Mouse (Mus musculus) G1E (cell line): Measurements from ENCODE around the gene Hapln3.

Source experiments
- CTCF ChIP-seq: IDR thresholded peaks from 2 replicates; pipeline ENCODE4 v1.5.1; 2012; ENCODE audit warnings: low read depth, low read length, inconsistent platforms, mixed read lengths
- GATA1 ChIP-seq: IDR thresholded peaks from 2 replicates; pipeline ENCODE4 v1.6.1; 2012; ENCODE audit warnings: borderline replicate concordance, low read length, inconsistent platforms, mixed read lengths
- POLR2AphosphoS5 ChIP-seq: IDR thresholded peaks from 2 replicates; pipeline ENCODE4 v1.6.1; 2012; ENCODE audit warnings: low read depth, low read length, inconsistent platforms; ENCODE audit not compliant: insufficient replicate concordance
- TAL1 ChIP-seq: conservative IDR thresholded peaks from 2 replicates; pipeline ENCODE4 v1.6.1; 2012; ENCODE audit warnings: low read depth, low read length, inconsistent platforms, mixed read lengths

GRCm38 (mm10) chr7:79167006-79167562, 36.3 kb upstream of the Hapln3 start:
- TF ChIP-seq CTCF, result no peak
- TF ChIP-seq TAL1, result no peak
- no peak for TF ChIP-seq POLR2AphosphoS5
- TF ChIP-seq GATA1, result no peak
